Mouse (Mus musculus) cerebellum, adult 18-20 months (tissue): ENCODE measurements at regions not wholly inside any gene's neighbourhood (a gene's known extent, or its start where the extent isn't known, plus 50 kb on each side); places are given as distances from the start of the nearest gene placed in this dataset.

Source experiments
- DNase-seq, 2 experiments: peaks; one replicate each; pipeline ENCODE4 v3.0.0; 2021

DNA sequence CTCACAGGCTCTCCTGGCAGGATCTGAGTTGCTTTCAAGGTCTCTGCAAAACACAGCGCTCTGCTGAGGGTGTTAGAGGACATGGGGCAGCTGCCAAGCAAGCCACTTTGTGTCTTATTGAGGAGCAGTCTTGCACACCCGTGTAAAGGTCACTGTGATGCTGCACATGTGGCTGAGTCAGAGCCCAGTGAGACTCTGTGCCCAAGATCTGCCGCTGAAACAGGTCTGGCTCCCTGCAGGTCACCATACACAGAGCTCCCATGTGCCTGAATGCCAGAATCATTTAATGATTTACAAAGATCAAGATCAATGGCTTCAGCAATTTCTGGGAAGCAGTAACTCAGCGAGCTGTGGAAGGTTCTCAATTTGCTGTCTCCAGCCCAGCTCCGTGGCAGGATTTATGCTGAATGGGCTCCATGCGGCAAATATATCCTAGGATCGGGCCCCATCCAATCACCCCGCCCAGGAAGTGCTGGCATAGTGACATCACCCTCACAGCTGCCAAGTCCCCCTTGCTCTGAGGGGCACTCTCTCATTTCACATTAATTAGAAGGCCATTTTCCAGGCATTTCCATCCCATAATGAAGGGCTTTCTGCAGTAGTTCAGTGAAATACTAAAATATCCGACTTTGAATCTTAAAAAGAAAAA is 330.1 kb downstream of the H2al1j start:
- no peak for DNase-seq

DNA sequence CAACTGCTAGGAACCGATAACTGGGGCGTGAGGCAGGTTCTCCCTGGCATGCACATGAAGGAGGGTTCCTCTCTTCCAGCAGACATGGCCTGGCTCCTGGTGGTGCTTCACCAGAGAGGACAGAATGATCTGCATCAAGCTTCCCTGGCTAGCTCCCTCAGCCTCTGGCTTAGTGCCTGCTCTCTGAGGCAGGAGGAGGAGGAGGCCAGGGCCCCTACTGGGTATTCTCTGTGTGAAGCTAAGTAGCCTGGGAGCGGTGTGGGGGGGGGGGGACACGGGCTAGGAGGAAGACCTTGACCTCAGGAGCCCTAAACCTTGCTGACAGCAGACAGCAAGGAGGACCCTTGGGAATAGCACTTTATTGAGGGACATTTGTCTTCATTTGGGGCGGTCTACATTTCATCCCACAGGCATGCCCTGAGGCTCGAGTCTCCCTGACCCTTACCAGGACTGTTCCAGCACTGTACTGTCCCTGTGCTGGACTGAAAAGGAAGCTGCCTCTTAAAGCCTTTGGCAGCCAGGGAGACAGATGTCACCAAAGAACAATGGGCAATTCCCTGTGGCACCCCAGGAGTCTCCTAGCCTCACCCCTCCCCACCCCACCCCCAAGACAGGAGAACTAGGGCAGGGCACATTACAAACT is 335.7 kb downstream of the H2al1j start:
- DNase-seq = peak in 1 of 2 experiments; percentile 14

DNA sequence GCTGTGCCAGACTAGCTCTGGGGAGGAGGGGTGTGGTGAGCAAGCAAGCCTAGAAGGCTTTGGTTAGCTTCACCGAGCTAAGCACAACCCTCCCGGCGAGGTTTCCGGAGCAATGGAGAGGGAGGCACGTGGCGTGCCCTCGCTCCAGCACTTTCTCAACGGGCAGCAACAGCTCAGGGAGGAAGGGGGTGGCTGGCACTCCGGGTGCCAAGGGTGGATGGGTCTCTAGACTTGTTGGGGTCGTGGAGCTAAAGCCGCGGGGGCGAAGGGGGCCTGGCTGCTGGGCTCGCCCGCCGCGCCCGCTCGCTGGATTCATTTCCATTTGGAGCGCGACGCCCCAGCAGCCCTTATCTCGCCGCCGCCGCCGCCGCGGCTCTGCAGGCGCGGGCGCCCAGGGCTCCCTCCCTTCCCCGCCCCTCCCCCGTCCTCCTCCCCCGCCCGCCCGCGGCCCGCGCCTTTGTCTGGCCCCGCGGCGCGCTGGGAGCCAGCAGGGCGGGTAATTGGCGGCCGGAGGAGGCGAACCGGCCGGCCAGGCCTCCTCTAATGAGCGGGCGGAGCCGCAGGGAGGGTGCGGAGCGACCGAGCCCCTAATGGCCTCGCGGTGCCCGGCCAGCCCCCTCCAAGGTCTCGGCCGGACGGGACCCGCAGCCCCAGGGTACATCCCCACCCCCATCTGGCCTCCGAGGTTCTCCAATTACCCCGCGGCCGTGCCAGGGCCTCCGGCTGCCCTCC is 336.9 kb downstream of the H2al1j start:
- peak; percentile 31 to 51 for DNase-seq

DNA sequence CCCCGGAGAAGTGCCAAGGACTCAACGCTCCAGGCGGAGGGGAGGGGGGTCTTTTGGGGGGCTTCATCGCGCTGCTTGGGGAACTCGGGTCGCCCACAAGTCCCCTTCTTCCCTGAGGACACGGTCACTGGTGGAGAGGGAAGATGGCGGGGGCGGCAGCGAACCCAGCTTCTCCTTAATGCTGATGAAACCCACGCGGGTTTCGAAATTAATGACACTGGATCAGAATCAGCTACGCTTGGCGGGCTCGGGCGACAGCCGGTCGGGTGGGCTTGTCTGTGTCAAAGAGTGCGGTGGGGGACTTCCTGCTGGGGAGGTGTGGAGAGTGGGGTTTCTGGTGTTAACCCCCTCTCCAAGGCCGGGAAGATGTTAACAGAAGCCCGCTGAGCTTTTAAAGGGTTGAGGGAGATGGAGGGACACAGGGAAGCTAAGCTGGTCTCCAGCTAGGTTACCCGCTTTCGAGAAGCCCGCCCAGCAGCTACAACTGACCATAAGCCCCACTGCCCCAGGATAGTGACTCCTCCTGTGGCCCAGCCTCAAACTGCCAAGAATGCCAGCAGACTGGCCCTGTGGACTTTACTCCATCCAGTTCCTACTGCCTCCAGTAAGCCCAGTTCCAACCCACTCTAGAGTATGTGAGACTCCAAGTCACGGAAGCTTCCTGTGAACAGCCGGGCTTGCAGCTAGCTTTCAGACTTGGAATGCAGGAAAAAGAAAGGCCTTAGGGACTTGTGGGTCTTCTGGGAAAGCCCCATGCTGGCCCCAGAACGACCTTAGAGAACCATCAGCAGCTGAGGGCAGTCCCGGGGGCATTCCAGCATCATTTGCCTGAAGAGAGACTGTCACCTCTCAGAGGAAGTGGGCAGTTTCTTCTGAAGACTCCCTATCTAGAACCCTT is 337.7 kb downstream of the H2al1j start:
- no peak for DNase-seq

DNA sequence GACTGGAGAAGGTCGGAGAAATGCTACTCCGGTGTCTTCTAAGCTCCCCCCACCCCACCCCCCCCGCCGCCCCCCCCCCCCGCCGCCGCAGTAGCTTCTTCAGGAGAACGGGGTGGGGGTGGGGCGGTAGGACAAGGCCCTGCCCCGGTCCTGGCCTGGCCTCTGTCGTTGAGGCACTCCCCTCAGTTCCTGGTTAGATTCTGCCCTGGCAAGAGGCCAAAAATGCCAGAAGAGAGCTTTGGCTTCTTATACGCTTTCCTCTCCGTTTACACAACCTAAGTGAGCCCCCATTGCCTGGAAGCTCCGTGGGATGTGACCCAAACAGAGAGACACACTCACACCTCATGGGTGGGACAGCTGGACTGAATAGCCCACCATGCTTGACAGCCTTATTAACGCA is 338.9 kb downstream of the H2al1j start:
- DNase-seq = no peak

DNA sequence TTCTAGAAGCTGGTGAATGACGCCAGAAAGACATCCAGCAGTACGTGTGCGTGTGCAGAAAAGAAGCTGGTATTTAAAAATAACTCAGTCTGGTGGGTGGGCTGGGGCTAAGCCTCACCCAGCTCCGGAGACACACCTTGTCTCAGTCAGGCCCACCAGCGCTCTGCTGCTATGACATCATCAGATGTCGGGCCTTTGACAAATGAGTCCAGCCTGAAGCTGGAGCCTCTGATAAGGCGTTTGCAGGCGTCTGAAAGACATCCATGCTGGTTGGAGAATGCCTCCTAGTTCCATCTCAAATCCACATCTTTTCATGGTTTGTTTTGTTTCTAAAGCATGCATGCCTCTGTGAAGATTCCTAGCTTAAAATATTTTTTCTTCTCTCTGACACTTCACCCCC is 344.2 kb downstream of the H2al1j start:
- no peak for DNase-seq

DNA sequence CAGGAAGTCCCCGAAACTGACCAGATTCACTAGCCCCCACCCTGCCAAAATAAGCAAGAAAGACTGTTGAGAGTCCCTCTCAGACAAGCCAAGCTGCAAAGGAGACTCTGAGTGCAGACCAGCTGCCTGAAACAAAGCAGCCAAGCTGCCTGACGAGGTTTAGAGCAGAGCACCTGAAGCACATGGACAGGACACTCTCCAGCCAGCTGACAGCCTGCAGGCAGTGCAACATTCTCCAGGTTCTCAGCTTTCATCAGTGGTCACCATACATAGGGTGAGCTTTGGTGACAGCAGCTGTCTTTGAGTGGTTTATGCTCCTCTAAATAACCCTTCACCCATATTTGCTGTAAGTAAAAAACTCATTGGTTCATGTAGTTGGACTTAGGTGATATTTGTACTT is 350.5 kb downstream of the H2al1j start:
- no peak for DNase-seq

DNA sequence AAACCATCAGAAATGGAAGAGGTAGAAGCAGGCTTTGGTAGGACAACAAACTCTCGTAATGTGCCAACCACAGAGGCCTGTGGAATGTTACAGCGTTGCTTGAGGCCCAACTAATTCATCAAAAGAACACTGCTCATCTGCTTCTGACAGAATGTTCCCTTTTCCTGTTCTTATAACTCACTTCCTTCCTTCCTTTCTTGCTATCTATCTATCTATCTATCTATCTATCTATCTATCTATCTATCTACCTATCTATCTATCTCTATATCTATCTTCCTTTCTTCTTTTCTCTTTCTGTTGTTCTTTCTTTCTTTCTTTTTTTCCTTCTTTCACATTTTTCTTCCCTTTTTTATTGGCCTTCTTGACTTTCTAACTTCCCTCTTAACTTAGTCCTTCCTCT is 353.7 kb downstream of the H2al1j start:
- no peak for DNase-seq

DNA sequence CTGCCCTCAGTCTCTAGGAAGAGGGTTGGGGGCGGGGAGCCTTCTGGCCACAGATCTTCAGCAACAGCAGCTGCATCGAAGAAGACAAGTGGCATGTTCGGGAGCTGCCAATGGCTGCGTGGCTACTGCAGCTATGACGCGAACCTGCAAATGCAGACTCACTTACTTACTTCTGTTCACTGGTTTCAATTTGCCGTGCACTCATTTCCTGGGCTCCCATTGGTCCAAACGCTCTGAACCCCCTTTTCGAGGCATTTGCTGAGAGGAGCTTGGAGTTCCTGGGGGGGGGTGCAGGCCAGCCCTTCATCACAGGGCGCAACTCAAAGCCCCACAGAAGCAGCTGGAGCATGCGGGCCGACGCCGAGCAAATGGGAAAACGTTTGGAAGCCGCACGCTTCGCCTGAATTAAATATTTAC is 362.4 kb downstream of the H2al1j start:
- no peak for DNase-seq

DNA sequence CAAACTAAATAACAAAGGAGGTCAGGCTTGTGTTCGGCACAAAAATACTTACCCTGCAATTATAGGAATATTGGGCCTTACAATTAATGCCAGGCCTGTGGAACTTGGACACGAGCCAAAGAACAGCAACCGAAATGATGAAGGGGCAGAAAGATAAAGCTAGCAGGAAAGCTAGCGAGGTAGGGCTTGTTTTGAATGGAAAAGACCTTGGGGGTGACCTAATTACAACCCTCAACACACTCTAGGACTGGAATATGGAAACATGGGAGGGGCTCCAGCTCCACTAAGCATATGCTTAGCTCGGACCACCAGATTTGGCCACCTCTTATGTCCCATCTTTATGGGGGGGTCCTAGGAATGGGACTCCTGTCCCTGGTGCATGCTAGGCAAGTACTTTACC is 362.8 kb downstream of the H2al1j start:
- DNase-seq = no peak

DNA sequence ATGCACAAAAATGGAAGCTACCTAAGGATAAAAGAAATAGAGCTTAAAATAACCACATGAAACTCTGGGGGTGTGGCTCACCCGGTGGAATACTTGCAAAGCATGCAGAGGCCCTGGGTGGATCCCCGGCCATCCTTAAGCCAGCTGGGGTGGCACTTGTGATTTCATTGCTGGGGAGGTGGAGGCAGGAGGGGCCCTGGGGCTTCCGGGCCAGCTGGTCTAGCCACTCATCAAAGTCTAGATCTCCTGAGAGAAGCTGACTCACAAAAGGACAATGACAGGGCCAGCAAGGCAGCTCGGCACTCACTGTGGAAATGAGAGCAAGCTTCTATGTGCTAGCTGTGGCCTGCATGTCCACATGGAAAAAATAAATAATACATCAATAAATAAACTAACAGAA is 363.4 kb downstream of the H2al1j start:
- no peak for DNase-seq

DNA sequence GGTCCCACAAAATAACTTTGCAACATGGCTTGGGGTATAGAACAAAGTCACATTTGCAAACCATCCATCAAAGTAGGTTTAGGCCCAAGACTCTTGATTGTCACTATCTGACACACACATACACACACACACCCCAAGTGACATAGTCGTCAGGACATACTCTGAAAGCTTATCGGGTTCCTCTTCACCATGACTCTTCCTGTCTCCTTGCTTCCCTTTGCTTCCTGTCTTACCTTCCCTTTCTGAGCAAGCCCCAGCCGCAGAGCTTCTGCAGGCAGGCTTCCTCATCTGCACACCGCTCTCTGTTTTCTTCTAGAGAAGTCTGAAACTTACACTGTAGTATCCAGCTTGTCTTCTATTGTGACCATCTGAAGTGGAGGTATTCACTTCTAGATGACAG is 368.9 kb downstream of the H2al1j start:
- no peak for DNase-seq

DNA sequence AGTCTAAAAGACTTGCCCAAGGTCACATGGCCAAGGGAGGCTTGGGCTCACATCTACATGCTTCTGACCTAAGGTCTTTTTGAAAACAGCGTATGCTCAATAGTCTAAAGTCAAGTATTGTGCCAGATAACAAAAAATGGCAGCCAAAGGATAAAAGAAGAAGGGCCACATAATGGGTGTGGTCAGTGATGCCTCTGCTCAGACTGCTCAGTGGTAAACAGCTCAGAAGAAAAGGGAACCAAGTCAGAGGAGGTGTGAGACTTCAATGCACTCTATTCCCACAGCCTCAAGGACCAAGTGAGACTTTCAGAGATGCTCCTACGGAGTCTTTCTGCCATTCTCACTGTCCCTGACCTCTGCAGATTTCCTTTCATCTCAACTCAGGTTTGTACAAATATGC is 373.5 kb downstream of the H2al1j start:
- DNase-seq = no peak

DNA sequence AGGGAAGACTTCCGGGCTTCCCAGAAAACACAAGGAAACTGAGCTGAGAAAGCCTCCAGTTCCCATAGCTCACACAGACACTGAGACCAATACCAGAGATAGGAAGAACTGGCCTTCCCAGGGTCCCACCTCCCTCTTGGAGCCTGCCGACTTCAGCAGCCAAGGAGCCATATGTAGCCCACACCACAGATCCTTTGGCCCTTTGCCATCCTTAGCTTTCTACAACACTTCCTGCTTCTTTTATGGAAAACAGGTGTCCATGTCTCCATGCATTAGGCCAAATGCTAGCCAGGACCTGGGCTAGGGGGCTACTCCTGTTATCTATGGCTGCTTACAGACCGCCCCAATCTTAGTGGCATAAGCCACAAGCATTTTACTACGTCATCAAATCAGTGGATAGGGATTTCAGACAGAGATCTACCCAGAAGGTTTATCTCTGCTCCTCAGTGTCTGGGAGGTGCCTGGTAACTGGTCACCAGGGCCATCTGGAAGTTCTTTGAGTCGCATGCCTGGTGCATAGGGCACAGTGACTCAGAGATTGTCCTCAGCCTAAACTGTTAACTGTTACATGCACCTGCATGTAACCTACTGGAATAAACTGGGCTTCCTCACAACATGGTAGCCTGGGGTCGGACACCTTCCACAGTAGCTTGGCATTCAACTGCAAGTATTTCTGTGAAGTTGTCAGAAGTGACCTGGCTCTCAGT is 378.4 kb downstream of the H2al1j start:
- no peak for DNase-seq

DNA sequence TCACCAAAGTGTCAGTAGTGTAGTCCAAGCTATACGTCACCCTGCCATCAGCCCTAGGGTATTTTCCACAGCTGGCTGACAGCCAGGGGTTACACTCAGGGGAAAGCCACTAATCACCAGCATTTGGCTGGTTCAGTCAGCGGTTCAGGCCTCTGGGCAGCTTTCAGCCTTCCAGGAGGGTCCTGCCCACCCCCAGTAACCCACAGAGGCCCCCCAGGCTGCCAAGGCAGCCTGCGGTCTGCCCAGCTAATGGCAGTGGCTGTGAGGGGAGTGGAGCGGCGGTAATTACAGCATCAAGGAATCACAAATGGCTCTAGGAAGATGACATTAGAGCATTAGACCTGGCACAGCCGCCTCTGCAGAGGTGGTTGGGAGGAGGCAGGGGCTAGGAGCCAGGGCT is 379.7 kb downstream of the H2al1j start:
- DNase-seq = no peak

DNA sequence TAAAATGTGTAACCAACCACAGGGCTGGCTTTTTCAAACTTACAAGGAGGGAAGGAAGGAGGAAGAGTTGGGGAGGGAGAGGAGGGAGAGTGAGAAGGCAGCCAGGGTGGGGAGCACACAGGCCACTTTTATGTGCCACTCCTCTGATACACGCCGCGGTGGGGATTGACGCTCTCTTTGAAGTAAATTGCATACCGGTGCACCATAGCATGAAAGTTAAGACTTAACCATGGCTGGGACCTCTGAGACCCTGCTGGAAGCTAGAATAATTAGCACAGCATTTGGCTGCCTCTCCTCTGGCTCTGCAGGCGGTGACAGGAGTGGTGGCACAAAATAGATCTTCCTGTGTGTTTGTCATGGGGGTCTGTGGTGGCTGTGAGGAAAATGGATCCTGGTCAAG is 380.7 kb downstream of the H2al1j start:
- no peak for DNase-seq

DNA sequence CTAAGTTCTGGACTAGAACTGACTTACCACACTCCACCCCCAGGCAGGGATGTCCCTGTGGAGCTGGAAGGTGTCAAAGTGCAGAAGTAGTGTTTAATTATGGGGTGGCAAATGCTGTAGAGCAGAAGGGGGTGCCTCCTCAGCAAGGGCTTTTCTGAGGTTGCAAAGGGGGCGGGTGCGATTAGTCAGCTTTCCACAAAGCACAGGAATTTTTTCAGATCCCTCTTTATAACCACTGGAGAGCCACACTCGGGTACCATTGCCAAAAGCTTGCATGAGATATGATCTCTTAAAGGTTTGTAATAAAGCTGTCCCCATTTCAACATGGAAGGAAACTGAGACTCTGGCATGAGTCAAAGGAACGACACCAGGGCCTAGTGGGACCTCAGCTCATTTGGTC is 381.7 kb downstream of the H2al1j start:
- DNase-seq = no peak

DNA sequence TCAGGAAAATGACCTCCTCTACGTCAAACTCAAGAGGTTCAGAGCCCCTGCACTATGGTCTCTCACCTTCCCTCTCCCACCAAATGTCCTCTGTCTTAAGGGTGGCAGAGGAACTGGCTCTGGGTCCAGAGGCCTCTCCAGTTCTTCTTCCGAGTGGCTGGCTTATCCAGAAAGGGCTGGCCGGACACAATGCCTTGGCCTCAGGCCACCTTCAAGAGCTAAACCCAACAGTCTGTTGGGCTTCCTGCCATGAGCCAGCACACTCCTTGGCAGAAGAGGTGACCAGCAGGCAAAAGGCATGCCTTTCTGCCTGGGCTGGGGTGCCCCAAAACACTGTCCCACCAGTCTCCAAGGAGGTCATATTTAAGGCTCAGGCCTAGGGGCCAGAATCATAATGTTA is 385.8 kb downstream of the H2al1j start:
- DNase-seq = peak; percentile 60 to 69

DNA sequence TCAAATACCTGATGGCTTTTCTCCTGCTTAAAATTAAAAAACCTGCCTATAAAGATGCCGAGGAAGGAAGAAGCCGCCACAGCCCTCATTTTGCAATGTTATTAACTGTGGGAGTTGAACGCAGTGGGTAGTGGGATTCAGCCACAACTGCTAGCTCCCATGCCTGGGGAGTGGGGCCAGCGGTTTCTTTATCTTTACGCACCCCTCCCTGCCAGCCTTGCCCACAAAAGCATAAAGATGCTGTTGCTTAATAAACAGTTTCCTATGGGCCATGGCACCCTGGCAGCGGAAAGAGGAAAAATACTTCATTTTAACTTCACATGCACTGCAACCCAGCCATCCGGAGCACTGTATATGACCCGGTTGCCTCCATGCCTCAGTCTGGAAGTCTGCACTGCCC is 389.2 kb downstream of the H2al1j start:
- DNase-seq = no peak

DNA sequence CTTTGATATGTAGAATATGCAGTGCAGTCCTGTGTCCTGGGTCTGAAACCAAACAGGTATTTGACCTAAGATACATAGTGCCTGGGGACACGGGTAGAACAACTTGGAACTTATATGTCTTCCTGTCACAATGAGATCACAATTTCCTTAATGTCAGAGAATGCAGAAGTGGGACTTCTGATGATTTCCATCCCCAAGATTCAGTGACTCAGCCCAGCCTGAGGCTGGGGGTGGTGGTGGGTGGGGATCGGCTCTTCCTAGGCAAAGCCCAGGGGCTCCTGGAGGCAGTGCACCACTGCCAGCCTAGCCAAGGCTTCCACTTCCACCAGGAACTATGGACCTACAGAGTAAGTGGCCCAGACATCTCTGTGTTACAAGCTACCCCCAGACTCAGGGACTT is 391.2 kb downstream of the H2al1j start:
- DNase-seq = no peak

DNA sequence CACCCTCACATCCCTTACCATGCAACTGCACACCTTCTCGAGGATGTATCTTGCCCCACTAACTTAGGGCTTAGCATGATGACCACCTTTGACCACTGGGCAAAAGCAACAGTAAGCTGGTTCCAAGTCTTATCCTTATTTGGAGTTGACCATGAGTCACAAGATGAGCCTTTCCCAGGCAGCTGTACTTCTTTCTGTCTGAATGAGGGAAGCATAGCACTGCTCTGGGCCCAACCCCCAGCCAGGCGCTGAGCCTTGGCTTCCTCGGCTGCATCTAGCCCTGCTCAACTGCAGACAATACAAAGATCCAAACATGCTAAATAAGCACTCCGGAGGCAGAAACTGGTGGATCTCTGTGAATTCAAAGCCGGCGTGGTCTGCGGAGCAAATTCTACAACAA is 392.9 kb downstream of the H2al1j start:
- DNase-seq = no peak

DNA sequence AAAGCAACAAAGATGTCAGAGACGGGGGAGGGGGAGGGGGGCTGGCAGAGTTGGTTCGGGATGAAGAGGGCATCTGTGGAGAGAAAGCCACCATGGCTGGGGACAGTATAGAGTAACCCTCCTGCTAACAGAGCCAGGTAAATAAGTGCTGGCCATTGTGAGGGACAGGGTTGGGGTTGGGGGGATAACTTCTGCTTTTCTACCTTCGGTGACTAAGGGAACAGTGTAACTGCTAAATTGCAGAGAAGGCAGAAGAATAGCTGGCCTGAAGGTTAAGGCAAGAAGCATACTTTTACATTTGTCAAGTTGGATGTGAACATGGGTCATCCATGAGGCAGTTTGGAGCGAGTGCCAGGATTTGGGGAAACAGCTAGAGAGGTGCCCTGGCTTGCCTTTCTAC is 395.1 kb downstream of the H2al1j start:
- no peak for DNase-seq

DNA sequence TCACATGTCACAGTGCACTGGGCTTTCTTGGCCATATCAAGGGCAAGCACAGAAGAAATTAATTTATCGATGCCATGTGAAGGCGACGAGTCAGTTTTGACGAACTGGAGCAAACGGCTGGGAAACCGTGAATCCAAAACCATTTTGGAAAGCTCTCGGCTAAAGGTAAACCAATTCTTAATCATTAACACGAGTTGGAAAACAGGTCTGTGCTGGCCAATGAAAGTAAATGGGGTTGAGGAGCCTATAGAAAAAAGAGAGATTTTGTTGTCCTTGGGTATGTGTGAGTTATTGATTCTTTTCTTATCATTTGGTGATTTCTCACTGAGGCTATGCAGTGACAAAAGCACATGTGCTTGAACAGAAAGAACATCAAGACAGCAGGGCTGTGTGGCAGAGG is 397.1 kb downstream of the H2al1j start:
- no peak for DNase-seq
